Mouse (Mus musculus): ENCODE results near the gene Ccdc9b. TPM values are rescaled to one million over a fixed set of nuclear protein-coding genes. Genes with fewer than 3 reads are reported as not detected.

Gene Ccdc9b
- total RNA-seq, 1 experiment from 2014 or later, result 0.96 TPM

DNA sequence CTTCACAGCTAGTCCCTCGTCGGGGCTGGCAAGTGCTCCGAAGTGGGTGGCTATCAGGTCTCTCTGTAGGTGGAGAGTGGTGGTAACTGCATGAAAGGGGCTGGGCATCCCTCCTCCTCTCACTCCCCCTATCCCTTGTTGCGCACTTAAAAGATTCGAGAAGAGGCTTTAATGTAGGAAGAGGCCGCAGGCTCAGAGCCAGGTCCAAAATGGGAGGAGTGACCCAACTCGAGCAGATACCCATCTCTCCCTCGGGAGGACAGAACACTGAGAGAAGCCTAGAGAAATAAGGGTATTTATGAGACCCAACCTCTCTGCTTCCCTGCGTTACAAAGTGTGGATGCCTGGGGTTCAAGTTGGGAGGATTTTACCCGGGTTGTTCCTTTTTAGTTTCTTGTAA is 16.6 kb upstream of the Ccdc9b start:
- ATAC-seq (replicated peaks; ENCODE audit: low read depth, poor library complexity, severe bottlenecking), result no peak

- no peak for ATAC-seq (replicated peaks; ENCODE audit: low read depth, poor library complexity, severe bottlenecking)
Observed at GRCm38 (mm10) chr2:118778418-118778817, 16.0 kb upstream of the Ccdc9b start.

DNA sequence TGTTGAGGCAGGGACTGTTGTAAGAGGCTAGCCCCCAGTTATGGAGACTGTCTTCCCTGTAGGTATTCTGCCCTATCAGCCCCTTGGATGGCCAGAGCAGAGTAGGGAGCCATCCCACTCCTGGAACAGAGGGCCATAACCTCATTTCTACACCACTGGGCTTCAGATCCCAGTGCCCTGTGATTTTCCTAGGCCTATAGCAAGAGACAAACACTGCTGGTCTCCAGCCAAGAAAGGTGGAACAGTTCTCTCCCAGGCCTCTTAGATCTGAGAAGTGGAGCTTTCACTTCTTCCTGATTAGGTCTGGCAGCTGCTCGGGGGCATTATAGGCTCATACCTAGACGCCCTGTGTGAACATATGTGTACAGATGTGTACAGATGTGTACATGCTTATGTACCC is 13.8 kb upstream of the Ccdc9b start:
- no peak for ATAC-seq (replicated peaks; ENCODE audit: low read depth, poor library complexity, severe bottlenecking)

DNA sequence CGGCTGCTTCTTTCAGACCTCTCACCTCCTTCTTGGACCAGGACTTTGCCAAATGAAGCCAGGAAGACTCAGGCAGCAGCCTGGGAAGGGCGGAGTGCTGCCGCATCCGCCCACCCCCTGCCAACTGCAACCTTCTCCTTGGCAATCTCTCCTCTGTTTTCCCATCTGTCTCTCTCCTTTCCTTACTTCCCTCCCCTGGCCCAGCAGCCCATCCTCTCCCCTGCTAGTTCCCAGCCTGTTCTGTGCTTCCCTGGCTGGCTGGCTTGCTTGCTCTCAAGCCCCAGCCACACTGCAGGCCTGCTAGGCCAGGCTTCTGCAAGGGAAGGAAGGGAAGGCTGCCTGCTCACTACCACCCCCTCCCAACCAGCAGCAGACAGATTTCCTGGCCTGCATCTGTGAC is 13.4 kb upstream of the Ccdc9b start:
- ATAC-seq (replicated peaks; ENCODE audit: low read depth, poor library complexity, severe bottlenecking), result no peak

DNA sequence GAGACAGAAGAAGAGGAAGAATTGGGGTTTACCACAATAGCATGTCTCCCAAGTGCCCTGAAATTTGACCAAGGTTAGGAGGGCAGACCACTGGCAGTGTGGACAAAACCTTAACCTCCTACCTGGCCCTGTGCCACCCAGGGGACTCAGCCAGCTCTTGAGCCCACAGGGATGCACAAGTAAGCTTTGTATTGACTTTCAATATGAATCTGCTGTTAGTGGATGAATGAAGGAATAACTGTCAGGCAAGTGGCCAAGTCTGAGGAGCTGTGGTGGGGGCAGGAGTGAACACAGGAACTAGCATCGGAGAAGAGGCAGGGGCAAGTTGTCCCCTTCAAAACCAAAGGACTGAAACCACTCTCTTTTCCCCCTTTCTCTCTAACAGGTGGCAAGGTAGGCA is 12.9 kb upstream of the Ccdc9b start:
- ATAC-seq (replicated peaks; ENCODE audit: low read depth, poor library complexity, severe bottlenecking), result peak; percentile 45; the same call in 1 of the 2 replicates

DNA sequence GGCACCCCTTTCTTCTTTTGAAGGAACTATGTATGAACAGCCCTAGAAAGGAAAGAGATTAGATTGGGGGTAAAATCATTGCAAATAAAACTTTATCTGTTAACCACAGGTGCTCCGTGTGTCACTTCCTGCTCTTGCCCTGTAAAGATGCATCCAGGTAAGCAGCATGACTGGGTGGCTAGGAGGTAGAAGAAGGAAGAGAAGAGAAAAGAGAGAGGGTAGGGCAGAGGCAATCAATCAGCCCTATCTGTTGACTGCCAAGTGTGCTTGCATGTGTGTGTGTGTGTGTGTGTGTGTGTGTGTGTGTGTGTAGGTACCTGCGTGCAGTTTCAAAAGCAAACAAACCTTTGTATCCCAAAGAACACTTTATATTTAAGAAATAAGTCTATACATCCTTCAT is 12.1 kb upstream of the Ccdc9b start:
- ATAC-seq (replicated peaks; ENCODE audit: low read depth, poor library complexity, severe bottlenecking), result no peak

GRCm38 (mm10) chr2:118772158-118772874 is 9.9 kb upstream of the Ccdc9b start, which contains the start of gene Phgr1:
Phgr1 (plus strand) TSS chr2:118772769.
- ATAC-seq (replicated peaks; ENCODE audit: low read depth, poor library complexity, severe bottlenecking), result peak; percentile 24; the same call in 1 of the 2 replicates

DNA sequence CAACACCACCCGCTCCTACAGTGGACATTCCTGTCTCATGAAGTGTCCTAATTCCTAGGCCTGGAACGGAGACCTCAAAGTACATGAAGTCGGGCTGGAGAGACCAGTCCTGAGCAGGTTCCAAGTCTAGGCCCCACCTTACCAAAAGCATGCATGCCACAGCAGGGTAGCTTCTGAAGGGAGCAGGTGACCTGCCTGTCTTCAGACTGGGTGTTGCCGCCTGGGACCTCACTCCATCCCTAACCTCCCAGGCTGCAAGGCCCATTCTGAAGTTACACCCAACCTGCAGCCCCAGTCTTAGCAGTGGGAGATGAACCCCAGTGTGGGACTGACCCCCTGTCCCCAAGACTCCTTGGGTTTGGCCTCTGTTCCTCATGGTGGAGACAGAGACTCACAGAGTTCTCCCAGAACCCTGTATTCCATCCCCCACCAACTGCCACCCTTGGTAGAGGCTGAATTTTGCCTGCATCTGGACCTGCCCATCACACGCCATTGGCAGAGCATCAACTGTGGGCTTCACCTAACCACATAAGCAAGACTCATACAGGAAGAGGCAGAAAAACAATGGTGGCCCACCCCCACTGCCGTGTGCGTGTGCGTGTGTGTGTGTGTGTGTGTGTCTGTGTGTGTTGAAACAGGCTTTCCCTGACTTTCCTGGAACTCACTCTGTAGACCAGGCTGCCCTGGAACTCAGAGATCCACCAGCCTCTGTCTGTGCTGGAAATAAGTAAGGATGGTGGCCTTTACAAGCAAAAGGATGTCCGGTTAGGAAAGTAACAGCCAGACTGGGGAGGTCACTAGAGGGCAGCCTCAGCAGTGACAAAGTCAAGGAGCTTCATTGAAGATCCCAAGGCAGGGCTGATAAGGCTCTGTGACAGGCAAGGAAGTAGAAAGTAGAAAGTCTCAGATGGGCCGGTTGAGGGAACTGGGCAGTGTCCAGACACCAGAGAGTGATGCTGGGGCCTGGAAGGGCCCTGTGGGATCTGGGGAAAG is 3.9 kb upstream of the Ccdc9b start:
- peak; percentile 8; the same call in 1 of the 2 replicates for ATAC-seq (replicated peaks; ENCODE audit: low read depth, poor library complexity, severe bottlenecking)

DNA sequence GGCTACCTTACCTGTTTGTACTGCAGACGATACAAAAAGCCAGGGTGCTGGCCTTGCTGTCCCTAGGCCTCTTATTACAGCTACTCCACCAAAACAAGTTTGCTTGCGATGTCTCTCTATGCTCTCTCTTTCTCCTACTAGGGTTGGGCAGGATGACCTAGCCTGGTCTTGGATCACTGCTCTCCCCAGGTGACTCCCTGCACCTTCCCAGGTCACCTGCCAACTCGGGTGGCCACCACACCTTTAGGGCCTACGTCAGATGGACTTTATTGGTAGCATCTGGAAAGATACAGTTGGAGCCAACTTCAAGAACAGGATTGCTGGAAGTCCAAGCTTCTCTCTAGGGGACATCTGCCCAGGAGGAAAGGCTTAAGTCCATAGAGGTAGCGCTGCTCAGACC is 2.4 kb upstream of the Ccdc9b start:
- ATAC-seq (replicated peaks; ENCODE audit: low read depth, poor library complexity, severe bottlenecking), result no peak

DNA sequence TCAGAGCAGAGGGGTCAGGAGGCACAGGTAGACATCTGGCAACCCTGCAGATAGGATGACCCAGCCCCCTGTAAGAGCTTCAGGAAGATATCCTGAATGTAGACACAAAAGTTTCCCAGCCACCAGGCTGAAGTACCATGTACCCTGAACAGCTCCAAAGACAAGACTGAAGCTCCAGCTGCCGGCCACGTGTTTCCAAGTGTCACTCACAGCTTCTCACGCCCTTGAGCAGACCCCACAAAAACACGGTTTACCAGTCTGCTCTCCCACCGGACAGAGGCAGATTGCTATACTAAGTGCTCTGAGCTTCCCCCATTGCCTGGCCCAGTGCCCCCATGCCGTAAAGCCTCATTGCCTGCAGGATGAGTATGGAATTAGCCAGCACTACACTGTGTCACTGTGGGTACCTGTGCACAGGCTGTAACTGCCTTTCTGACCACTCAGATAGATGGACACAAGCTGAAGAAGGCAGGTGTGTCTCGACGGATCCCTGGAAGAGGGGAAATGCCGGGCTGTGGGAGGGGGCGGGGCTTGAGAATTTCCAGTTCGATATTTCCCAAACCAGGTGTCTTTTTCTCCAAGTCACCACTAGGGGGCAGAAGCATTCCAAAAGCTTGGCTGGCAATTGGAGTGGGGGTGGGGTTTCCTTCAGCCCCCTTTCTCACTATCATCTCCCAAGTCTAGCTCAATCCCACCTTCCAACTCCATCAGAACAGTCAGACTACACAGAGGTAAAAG is 1.8 kb upstream of the Ccdc9b start:
- ATAC-seq (replicated peaks; ENCODE audit: low read depth, poor library complexity, severe bottlenecking), result no peak

- no peak for ATAC-seq (replicated peaks; ENCODE audit: low read depth, poor library complexity, severe bottlenecking)
Observed at GRCm38 (mm10) chr2:118763469-118763868, 1.0 kb upstream of the Ccdc9b start.

GRCm38 (mm10) chr2:118762784-118763148 is 305 bp upstream of the Ccdc9b start:
- ATAC-seq (replicated peaks; ENCODE audit: low read depth, poor library complexity, severe bottlenecking), result peak; percentile 26

DNA sequence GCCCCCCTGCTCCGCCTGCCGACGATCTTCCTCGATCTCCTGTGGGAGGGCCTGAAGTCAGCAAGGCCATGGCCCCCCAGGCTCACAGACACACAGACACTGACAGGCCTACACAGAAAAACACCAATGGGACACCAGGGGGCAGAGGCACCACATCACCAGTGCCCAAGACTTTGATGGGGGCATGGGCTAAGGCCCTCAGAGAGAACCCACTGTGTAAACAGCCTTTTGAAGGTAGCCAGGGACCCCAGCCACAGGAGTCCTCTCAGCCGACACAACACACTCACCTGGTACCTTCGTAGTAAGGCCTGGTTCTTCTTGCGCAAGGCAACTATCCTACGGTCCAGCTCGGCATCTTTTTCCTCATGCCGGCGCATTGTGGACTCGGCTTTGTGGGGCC is 1.1 kb downstream of the Ccdc9b start:
- ATAC-seq (replicated peaks; ENCODE audit: low read depth, poor library complexity, severe bottlenecking), result no peak

DNA sequence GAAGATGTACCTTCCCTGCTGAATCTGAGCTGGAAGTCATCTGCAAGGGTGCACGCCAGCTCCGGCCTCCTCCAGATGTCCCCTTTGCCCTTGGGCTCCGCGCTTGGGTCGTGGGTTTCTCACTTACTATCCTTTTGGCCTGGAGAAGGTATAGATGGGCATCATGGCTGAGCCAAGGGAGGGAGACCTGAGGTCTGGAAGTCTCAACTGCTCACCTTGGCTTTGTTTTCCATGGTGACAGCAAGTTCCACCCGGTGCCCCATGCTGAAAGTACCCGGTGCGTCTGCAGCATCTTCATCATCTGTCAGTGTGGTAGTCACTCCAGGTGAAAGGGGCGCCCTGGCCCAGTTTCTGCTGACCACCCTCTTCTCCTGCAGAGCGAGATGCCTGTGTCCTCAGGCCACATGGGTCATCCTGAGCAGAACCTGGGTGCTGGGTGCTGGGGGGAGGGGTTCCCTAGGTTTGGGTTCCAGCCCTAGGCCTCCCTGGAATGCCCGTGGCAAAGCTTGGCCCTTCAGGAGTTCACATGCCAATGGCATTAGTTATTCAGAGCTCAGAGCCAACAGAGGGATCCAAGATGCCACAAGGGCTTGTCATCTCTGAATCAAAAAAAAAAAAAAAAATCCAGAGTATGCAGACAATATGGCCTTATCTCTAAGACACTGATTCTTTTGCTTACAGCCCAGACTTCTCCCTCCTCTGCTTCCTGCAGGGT is 2.0 kb downstream of the Ccdc9b start:
- no peak for ATAC-seq (replicated peaks; ENCODE audit: low read depth, poor library complexity, severe bottlenecking)

- ATAC-seq (replicated peaks; ENCODE audit: low read depth, poor library complexity, severe bottlenecking), result peak; percentile 56
Observed at GRCm38 (mm10) chr2:118759828-118760227, 2.6 kb downstream of the Ccdc9b start.

DNA sequence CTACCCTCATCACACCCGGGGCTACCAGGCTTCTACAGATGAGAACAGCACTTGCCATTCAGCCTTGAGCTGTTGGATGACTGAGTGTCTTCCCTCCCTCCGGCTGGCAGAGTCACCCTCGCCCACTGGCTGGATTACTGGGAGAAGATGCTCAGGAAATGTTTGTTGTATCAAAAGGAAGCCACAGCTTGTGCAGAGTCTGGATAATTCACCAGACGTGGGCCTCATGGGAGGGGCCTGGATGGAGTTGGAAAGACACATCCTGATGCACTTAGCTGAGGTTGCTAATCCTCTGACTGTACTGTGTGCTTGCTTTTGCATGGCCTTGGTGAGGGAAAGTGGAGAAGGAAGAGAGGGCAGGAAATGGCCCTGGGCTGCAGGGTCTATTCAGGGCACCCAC is 6.4 kb downstream of the Ccdc9b start:
- peak; percentile 44 for ATAC-seq (replicated peaks; ENCODE audit: low read depth, poor library complexity, severe bottlenecking)

DNA sequence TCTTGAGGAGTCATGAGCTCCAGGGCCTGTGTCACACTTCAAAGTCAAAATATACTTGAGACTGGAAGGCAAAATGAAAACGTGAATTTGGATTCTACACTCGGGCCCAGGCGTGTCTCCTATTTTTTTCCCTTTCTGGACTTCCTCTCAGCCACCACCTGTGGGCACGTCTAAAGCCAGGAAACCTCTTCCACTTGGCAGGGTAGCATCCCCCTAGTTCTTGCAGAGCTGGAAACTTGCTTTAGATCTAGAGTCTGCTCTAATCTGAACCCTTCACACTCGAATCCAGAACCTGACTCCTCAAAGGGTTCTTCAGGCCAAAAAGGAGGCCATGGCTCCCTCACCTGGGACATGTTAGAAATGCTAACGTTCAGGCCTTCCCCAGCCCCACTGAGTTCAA is 7.1 kb downstream of the Ccdc9b start:
- ATAC-seq (replicated peaks; ENCODE audit: low read depth, poor library complexity, severe bottlenecking), result no peak

DNA sequence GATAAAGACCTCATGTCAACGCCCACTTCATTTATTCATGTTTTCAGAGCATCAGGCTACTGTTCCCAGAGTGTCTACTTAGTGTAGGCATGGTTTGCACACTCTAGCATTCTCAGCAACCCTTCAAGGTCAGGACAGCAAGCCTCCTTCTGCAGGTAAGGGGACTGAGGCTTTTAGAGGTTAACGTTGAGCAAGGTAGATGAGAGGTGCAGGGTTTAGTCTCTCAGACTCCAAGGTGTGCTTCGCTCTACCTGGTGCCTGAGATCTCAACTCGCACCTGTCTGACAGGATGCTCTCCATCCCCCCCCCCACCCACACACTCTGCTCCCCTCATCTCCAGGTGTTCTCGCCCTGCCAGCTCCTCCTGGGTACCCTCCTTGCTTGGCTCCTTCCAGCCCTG is 8.3 kb downstream of the Ccdc9b start:
- ATAC-seq (replicated peaks; ENCODE audit: low read depth, poor library complexity, severe bottlenecking), result no peak

DNA sequence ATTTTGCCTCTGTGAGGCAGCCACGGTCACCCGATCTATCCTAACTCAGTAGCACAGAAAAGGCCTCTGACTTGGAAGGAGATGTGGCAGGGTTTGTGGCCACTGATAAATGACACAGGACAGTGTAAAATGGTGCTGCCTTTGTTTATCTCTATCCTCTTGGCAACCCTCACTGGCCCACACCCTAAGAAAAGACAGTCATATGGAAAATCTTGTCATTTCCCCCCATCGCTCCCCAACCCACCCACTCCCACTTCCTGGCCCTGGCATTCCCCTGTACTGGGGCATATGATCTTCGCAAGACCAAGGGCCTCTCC is 9.7 kb downstream of the Ccdc9b start:
- ATAC-seq (replicated peaks; ENCODE audit: low read depth, poor library complexity, severe bottlenecking), result peak; percentile 52; the same call in 1 of the 2 replicates
